Mouse (Mus musculus): ENCODE measurements around the gene 1700001O22Rik. TPM values are rescaled to one million over a fixed set of nuclear protein-coding genes. Genes with fewer than 3 reads are reported as not detected.

Gene 1700001O22Rik
- total RNA-seq, 2 experiments from 2014 or later = 2.1 to 2.3 TPM

DNA sequence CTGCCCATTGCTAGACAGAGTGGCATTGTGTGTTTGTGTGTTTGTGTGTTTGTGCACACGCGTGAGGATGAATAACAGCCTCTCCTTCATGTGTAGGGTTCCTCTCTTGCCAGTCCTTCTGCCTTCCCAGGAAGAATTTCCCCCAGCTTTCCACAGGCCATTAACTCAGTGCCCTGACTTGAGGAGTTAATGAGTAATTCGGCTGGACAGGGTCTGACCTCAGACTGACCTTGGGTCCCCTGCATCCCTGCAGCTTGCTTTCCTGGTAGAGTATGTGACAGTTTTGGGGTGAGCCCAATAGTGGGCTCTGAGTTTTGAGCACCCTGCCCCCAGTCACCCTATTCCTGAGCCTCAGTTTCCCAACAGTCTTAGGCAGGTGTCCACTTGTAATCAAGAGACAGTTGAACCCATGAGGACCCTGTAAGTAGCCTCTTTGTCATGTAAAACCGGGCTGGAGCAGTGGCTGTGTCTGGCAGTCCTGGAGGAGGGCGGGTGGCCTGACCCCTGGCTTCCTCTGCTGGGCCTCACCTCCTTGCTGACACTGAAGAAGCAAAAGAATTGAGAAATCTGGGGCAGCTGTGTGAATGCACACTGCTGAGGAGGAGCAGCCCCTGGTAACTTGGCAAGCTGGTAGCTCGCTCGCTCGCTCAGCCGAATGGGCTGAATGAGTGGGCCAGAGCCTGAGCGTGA is 43.5 kb downstream of the 1700001O22Rik start:
- intact Hi-C loops (cut with DNase I) = no loop called here
- DNase-seq (ENCODE audit: extremely low spot score in 1 of 2, low spot score in 2 of 2) = no peak

- intact Hi-C loops (cut with DNase I) = no loop called here
- DNase-seq (ENCODE audit: extremely low spot score in 1 of 2, low spot score in 2 of 2) = no peak
These were observed 44.0 kb downstream of the 1700001O22Rik start for GRCm38 (mm10) chr2:30759442-30759841.

DNA sequence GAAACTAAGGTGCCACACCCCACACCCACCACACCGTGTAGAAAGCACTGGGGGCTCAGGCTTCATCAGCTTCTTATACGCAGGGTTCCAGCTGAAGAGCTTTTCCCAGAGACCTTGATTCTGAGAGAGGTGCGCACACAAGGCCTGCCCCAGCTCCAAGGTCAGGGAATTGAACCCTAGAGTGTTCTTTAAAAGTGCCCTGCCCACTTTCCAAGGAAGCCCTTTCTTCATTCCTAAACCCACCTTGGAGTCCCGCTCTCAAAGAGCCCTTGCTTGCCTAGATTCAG is 44.4 kb downstream of the 1700001O22Rik start:
- DNase-seq (ENCODE audit: extremely low spot score in 1 of 2, low spot score in 2 of 2) = no peak
- intact Hi-C loops (cut with DNase I) = no loop called here

- intact Hi-C loops (cut with DNase I) = no loop called here
- DNase-seq (ENCODE audit: extremely low spot score in 1 of 2, low spot score in 2 of 2) = peak; percentile 56 to 95
These were observed 44.9 kb downstream of the 1700001O22Rik start for GRCm38 (mm10) chr2:30758341-30759087.

- DNase-seq (ENCODE audit: extremely low spot score in 1 of 2, low spot score in 2 of 2) = no peak
- intact Hi-C loops (cut with DNase I) = no loop called here
These were observed 46.3 kb downstream of the 1700001O22Rik start for GRCm38 (mm10) chr2:30756962-30757715.

DNA sequence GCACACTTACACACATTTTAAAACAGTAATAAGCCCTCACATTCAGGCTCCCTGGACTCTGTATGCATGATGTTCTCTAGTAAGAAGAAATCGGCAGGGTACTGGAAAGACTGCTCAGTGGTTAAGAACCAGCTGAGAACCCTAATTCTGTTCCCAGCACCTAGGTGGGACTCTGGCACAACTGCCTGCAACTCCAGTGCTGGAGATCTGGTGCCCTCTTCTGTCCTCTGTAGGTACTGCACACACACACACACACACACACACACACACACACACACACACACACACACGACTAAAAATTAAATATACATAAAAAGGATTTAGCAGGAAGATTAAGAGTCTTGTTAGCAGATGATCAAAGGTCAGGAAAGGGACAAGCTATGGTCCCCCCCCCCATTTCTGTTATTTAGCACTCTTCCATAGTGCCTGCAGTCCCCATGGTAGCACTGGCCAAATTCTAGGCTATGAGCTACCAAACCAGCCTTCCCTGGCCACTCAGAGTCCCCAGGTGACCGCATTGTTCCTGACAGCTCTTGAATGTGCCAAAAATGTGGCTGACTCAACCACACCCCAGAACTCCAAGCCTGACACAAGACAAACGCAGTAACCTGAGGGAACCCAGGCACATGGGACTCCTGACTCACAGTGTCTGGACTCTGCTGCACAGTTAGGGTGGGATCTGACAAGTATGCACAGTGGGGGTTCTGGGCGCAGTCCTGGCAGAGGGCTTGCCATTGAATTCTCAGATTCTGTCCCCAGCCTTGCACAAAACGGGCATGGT is 47.3 kb downstream of the 1700001O22Rik start:
- intact Hi-C loops (cut with DNase I) = no loop called here
- DNase-seq (ENCODE audit: extremely low spot score in 1 of 2, low spot score in 2 of 2) = no peak

- intact Hi-C loops (cut with DNase I) = no loop called here
- no peak for DNase-seq (ENCODE audit: extremely low spot score in 1 of 2, low spot score in 2 of 2)
These were observed 48.6 kb downstream of the 1700001O22Rik start for GRCm38 (mm10) chr2:30754831-30755230.

DNA sequence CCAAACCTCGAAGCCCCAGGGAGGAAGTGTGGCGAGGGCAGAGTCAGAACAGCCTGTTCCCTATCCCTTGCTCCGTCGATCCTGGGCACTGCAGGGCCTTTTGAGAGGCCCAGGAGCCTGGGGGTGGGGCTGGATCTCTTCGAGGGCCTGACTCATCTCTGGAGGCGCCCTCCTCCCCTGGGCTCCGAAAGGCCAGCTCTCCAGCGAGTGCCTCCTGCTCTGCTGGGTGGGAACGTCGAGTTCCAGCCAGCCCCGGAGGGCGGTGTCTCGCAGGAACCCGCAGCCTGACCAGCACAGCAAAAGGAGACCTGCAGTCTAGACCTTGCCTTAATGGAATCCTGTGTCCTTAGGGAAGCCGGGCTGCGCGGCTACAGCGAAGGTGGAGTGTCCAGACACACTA is 50.2 kb downstream of the 1700001O22Rik start:
- intact Hi-C loops (cut with DNase I) = no loop called here
- DNase-seq (ENCODE audit: extremely low spot score in 1 of 2, low spot score in 2 of 2) = peak in 1 of 2 experiments; percentile 73

DNA sequence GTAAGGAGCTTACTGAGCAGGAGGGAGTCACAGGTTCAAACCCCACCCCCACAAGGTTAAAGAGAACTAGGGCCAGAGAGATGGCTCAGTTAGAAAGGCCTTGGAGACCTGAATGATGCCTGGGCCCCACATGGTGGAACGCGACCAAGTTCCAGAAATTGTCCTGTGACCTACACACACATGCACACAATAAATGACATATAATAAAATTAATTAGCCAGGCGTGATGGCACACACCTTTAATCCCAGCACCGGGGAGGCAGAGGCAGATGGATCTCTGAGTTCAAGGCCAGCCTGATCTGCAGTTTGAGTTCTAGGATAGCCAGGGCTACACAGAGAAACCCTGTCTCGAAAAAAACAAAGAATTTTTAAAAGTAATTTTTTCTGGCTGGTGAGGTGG is 51.0 kb downstream of the 1700001O22Rik start:
- DNase-seq (ENCODE audit: extremely low spot score in 1 of 2, low spot score in 2 of 2) = no peak
- intact Hi-C loops (cut with DNase I) = no loop called here

DNA sequence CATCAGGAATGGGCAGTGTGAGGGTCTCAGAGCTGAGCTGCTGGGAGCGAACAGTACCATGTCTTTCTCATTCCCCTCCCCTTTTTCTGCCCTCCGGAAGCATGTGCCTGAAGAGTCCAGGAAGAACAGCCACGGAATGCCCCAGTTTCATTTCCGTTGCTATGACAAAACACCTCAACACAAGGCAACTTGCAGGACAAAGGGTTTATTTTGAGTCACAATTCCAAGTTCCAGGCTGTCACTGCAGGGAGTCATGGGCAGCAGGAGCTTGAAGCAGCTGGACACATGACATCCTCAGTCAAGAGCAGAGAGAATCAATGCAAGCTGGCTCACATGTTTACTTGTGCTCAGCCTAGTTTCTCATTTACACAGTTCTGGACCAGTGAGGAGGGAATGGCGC is 53.4 kb downstream of the 1700001O22Rik start:
- peak in 1 of 2 experiments; percentile 73 for DNase-seq (ENCODE audit: extremely low spot score in 1 of 2, low spot score in 2 of 2)
- intact Hi-C loops (cut with DNase I) = no loop called here

GRCm38 (mm10) chr2:30747602-30748162 is 55.8 kb downstream of the 1700001O22Rik start:
- DNase-seq (ENCODE audit: extremely low spot score in 1 of 2, low spot score in 2 of 2) = no peak
- intact Hi-C loops (cut with DNase I) = no loop called here

Other genes with a start within 250 kb of the 1700001O22Rik start
- 1 to 10 TPM; 3.1 to 4.8 TPM for gene Cstad, start 208.6 kb downstream of the 1700001O22Rik start, total RNA-seq (2021)
- gene Ntmt1, start 4.2 kb upstream of the 1700001O22Rik start, total RNA-seq (2021) = 10 to 100 TPM; 49.6 to 52.9 TPM
- gene Asb6, start 26.7 kb upstream of the 1700001O22Rik start, total RNA-seq (2021) = 10 to 100 TPM; 32.1 to 32.9 TPM
- 1 to 10 TPM; 1.8 to 2.7 TPM for gene Prrx2, start 31.3 kb upstream of the 1700001O22Rik start, total RNA-seq (2021)
- 1 to 10 TPM; 4.2 to 6.2 TPM for gene Ptges, start 126.2 kb upstream of the 1700001O22Rik start, total RNA-seq (2021)
- 10 to 100 TPM; 27.6 to 31.2 TPM for gene Tor1b, start 149.3 kb upstream of the 1700001O22Rik start, total RNA-seq (2021)
- 10 to 100 TPM; 44.5 to 44.7 TPM for gene Tor1a, start 164.3 kb upstream of the 1700001O22Rik start, total RNA-seq (2021)
- 10 to 100 TPM; 50.7 to 53.3 TPM for gene BC005624, start 178.5 kb upstream of the 1700001O22Rik start, total RNA-seq (2021)
- 10 to 100 TPM; 57.6 to 65.9 TPM for gene Usp20, start 178.6 kb upstream of the 1700001O22Rik start, total RNA-seq (2021)